Mouse (Mus musculus): Measurements from ENCODE around the gene Rbfox1.

GRCm38 (mm10) chr16:6791218-6791617 lies 906.1 kb downstream of the Rbfox1 start:
- no peak for TF ChIP-seq POLR2A (IDR thresholded peaks at IDR 0.05; ENCODE audit: borderline replicate concordance, extremely low read depth, insufficient read depth, insufficient read length, poor library complexity, severe bottlenecking)
- no peak for TF ChIP-seq CTCF (IDR thresholded peaks at IDR 0.05; ENCODE audit: borderline replicate concordance, extremely low read depth, insufficient read depth, insufficient read length)

All from brain, embryonic 14.5 days (tissue).